Mouse (Mus musculus): Measurements from ENCODE around the gene Cep41.

GRCm38 (mm10) chr6:30678482-30678881 lies 15.1 kb downstream of the Cep41 start:
- no peak for TF ChIP-seq CTCF (IDR thresholded peaks at IDR 0.05; ENCODE audit: borderline replicate concordance, insufficient read depth, low read depth, low read length)
- TF ChIP-seq POLR2A (IDR thresholded peaks at IDR 0.05; ENCODE audit: borderline replicate concordance, insufficient read depth, low read length): no peak
